Mouse (Mus musculus) brain, embryonic 14.5 days (tissue): ENCODE measurements around the gene Dner.

Experiments
- CTCF ChIP-seq: fragments of 200-500 bp; IDR thresholded peaks from 2 replicates; pipeline ENCODE4 v1.5.1; 2012; ENCODE audit warnings: inconsistent platforms, mild to moderate bottlenecking, moderate library complexity, borderline replicate concordance; ENCODE audit not compliant: insufficient read depth, insufficient read length; ENCODE audit errors: extremely low read depth
- POLR2A ChIP-seq: fragments of 200-500 bp; IDR thresholded peaks from 2 replicates; pipeline ENCODE4 v1.6.1; 2012; ENCODE audit warnings: mild to moderate bottlenecking, inconsistent platforms, borderline replicate concordance; ENCODE audit not compliant: poor library complexity, insufficient read depth, insufficient read length, severe bottlenecking; ENCODE audit errors: extremely low read depth

GRCm38 (mm10) chr1:84646781-84647180 lies 49.2 kb downstream of the Dner start:
- no peak for TF ChIP-seq POLR2A
- no peak for TF ChIP-seq CTCF
